Mouse (Mus musculus): ENCODE measurements around the gene B3gnt9. TPM values are rescaled to one million over a fixed set of nuclear protein-coding genes. Genes with fewer than 3 reads are reported as not detected.

B3gnt9 gene
- polyA plus RNA-seq, 1 experiment from 2014 or later, result 45.5 TPM

DNA sequence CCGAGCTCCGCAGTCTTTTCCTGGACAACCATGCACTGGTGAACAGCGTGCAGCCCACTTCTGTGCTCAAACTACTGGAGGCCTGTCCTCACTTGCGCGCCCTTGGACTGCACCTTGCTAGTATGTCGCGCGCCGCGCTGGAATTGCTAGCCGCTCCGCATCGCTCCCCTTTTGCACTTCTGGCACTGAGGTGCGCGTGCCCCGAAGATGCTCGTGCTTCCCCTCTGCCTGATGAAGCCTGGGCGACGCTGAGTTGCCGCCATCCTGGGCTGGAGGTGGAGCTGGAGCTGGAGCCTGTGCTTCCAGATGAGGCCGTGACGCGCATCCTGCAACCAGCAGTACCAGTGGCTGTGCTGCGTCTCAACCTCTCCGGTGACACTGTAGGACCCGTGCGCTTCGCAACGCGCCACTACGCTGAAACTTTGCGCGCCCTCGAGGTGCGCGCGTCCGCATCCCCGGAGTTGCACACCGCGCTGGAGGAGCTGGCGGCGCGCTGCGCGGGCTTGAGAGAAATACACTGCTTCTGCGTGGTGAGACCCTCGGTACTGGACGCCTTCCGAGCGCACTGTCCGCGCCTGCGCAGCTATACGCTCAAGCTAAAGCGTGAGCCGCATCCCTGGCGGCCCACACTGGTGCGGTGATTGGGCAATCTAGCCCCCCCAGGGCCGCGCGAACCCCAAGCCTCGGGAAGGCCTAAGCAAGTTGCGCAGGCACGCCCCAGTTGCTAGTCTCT, 13.6 kb upstream of the B3gnt9 start:
- peak overlapping the region; percentile 47 for H3K4me3 ChIP-seq (replicated peaks)
- WGBS, result 2% methylated on average over 65 of the region's 65 CpGs
- H3K27ac ChIP-seq (replicated peaks), result no peak overlapping the region
- peak overlapping the region; percentile 90 for H3K4me2 ChIP-seq (replicated peaks)
- no peaks in the 10 kb centered on the region for H3K36me3 ChIP-seq
- H3K27me3 ChIP-seq, result peaks cover 82% of the 10 kb centered on the region
- no peaks in the 10 kb centered on the region for H3K9me3 ChIP-seq (replicated peaks)
- no peak overlapping the region; the same call in 1 of the 2 replicates for H3K9ac ChIP-seq
- ATAC-seq (ENCODE audit: insufficient number of reproducible peaks, low FRiP score, low TSS enrichment, low read depth), result peak; percentile 41
- peaks cover 45% of the 10 kb centered on the region for H3K4me1 ChIP-seq

DNA sequence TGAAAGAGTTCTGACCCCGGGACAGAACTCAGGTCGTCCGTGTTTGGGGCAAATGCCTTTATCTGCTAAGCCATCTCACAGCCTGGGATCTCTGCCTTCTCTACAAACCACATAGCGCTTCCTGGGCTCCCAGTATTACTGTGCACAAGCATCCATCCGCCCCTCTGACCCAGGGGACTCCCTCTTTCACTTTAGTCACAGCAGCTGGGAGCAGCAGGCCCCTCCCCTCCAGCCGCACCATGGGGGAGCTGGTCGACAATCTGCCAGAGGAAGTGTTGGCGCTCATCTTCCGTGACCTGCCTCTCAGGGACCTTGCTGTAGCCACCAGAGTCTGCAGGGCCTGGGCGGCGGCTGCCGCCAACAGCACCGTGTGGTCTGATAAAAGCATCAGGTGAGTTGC, 11.8 kb upstream of the B3gnt9 start:
- Histone ChIP-seq H3K4me3 (replicated peaks) (no peak overlapping the region), H3K9me3 (replicated peaks) (no peaks in the 10 kb centered on the region), H3K4me2 (replicated peaks) (no peak overlapping the region), H3K27ac (replicated peaks) (no peak overlapping the region), H3K9ac (no peak overlapping the region), H3K27me3 (peaks cover 72% of the 10 kb centered on the region), H3K4me1 (peaks cover 45% of the 10 kb centered on the region), H3K36me3 (no peaks in the 10 kb centered on the region)
- 30% methylated on average over 13 of the region's 13 CpGs for WGBS
- no peak for ATAC-seq (ENCODE audit: insufficient number of reproducible peaks, low FRiP score, low TSS enrichment, low read depth)

DNA sequence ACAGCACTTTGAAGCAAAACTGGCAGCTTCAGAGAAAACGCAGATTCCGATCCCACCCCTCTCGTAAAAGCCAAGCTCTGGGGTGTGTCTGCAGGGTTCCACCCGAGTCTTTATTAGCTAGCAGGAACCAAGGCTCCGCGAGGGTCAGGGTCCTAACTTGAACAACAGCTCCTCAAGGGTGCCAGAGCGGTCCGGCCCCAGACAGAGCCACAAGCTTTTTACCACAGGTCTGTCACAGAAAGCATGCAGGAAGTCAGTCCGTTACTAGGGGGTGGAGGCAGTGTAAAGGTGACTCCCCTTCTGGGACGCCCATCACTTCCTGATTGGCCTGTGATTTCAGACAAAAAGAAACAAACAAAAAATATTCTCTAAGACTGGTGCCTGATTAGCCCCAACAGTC, 10.2 kb upstream of the B3gnt9 start:
- Histone ChIP-seq H3K36me3 (no peaks in the 10 kb centered on the region), H3K9ac (no peak overlapping the region), H3K27me3 (peaks cover 70% of the 10 kb centered on the region), H3K9me3 (replicated peaks) (no peaks in the 10 kb centered on the region), H3K27ac (replicated peaks) (no peak overlapping the region), H3K4me3 (replicated peaks) (peak overlapping the region; percentile 73), H3K4me1 (peaks cover 38% of the 10 kb centered on the region), H3K4me2 (replicated peaks) (peak overlapping the region; percentile 90)
- 13% methylated on average over 10 of the region's 10 CpGs for WGBS
- no peak for ATAC-seq (ENCODE audit: insufficient number of reproducible peaks, low FRiP score, low TSS enrichment, low read depth)

DNA sequence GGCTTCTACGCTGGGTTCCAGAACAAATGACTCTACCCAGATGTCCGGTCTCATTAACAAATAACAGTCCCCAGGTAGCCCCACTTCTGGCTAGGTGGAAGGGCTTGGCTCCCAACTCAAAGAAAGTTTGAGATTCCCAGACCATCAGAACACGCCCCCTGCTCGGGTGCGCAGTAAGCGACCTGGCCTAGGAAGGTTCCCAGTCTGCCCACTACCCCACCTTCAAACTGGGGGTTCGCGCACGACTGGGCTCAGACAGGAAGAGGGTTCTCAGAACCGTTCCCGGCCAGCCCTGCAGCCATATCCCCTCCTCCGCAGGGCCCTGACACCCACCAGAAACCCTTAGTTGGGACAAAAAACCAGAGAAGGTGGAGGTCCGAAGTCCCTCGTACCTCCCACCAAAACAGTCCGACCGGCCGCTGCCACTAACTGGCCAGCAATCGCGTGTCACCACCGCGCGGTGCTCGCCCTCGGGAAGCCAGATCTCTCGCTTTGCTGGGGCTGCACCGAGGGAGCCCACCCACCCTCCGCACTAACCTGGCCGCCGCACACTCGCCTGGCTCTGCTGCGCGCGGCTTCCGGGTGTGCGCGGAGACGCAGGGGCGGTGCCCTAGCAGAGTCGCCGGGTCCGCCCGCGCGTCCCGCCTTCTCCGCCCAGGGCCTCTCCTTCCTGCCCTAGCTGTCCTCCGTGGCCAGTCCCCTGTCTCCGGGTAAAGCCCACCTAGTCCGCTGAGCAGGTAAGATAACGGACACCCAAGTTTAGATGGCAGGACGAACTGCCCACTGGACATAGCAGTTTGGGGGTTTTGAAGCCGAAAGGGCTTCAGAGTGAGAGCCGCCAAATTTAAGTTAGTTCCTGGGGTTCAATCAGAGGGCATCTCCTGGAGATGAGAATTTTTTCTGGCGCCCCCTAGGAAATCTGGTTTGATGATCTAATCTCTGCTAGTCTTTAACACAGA, 9.3 kb upstream of the B3gnt9 start, which contains the start of the genes Tradd and Fbxl8:
Gene Tradd (minus strand): TSS at position 586 of the 959 bp plus-strand sequence.
Gene Fbxl8 (plus strand): TSS at position 625 of the 959 bp plus-strand sequence.
- Histone ChIP-seq H3K27ac (replicated peaks) (no peak within 1 kb of the TSS), H3K4me1 (peaks cover 38% of the 10 kb centered on the region), H3K4me3 (replicated peaks) (peak within 1 kb of the TSS; percentile 73), H3K27me3 (peaks cover 69% of the 10 kb centered on the region), H3K36me3 (no peaks in the 10 kb centered on the region), H3K4me2 (replicated peaks) (peak within 1 kb of the TSS; percentile 90), H3K9ac (peak within 1 kb of the TSS; percentile 54), H3K9me3 (replicated peaks) (no peaks in the 10 kb centered on the region)
- peak; percentile 55; the same call in 1 of the 2 replicates for ATAC-seq (ENCODE audit: insufficient number of reproducible peaks, low FRiP score, low TSS enrichment, low read depth)
- 1% methylated on average over 54 of the region's 54 CpGs for WGBS

DNA sequence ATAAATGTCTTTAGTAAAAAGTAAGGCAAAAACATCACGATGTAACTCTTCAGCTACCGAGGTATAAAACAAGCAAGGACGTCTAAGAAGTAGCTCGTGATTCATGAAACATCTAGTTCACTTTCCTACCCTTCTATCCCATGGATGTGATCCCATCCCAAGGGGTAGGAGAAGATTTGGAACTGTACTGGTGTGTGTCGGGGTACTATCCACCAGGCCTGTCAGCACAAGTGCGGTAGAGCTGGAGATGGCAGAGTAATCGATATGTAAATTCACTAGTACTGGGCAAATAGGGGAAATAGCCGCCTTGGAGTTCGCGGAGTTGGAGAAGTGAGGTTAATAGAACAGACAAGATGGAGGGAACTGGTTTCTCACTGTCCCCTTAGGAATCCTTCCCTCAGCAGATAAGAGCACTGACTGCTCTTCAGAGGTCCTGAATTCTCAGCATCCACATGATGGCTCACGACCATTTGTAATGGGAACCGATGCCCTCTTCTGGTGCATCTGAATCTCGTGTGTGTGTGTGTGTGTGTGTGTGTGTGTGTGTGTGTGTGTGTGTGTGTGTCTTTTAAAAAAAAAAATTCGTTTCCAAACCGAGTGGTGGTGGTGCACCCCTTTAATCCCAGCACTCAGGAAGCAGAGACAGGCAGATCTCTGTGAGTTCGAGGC, 8.4 kb upstream of the B3gnt9 start:
- Histone ChIP-seq H3K36me3 (no peaks in the 10 kb centered on the region), H3K9ac (no peak overlapping the region), H3K27ac (replicated peaks) (no peak overlapping the region), H3K4me3 (replicated peaks) (peak overlapping the region; percentile 73), H3K9me3 (replicated peaks) (no peaks in the 10 kb centered on the region), H3K27me3 (peaks cover 69% of the 10 kb centered on the region), H3K4me2 (replicated peaks) (peak overlapping the region; percentile 90), H3K4me1 (peaks cover 38% of the 10 kb centered on the region)
- WGBS, result 40% methylated on average over 16 of the region's 16 CpGs
- no peak for ATAC-seq (ENCODE audit: insufficient number of reproducible peaks, low FRiP score, low TSS enrichment, low read depth)

DNA sequence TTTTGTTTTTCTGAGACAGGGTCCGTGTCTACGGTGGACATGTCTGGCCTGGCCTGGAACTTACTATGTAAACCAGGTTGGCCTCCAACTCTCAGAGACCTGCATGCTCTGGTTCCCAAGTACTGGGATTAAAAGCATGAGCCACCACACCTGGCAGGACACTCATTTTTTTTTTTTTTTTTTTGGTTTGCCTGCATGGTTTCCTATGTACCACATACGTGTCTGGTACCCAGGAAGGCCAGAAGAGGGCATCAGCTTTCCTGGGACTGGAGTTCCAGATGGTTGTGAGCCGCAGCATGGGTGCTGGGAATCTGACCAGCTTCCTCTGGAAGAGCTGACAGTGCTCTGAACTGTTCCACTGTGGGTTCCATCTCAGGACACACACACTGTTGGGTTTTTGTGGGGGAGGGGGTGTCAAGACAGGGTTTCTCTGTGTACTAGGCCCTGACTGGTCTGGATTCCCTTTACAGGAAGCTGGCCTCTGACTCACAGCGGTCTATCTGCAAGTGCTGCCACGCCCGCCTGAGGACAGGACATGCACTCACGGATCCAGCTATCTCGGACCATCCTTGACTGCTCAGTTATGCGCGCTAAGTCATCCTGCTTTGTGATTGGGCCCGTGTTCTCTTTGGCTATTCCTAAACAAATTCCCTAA, 6.5 kb upstream of the B3gnt9 start:
- Histone ChIP-seq H3K9me3 (replicated peaks) (no peaks in the 10 kb centered on the region), H3K27me3 (peaks cover 57% of the 10 kb centered on the region), H3K36me3 (no peaks in the 10 kb centered on the region), H3K4me3 (replicated peaks) (no peak overlapping the region), H3K4me1 (peaks cover 33% of the 10 kb centered on the region), H3K27ac (replicated peaks) (no peak overlapping the region), H3K9ac (no peak overlapping the region), H3K4me2 (replicated peaks) (no peak overlapping the region)
- no peak for ATAC-seq (ENCODE audit: insufficient number of reproducible peaks, low FRiP score, low TSS enrichment, low read depth)
- WGBS, result 86% methylated on average over 12 of the region's 12 CpGs

DNA sequence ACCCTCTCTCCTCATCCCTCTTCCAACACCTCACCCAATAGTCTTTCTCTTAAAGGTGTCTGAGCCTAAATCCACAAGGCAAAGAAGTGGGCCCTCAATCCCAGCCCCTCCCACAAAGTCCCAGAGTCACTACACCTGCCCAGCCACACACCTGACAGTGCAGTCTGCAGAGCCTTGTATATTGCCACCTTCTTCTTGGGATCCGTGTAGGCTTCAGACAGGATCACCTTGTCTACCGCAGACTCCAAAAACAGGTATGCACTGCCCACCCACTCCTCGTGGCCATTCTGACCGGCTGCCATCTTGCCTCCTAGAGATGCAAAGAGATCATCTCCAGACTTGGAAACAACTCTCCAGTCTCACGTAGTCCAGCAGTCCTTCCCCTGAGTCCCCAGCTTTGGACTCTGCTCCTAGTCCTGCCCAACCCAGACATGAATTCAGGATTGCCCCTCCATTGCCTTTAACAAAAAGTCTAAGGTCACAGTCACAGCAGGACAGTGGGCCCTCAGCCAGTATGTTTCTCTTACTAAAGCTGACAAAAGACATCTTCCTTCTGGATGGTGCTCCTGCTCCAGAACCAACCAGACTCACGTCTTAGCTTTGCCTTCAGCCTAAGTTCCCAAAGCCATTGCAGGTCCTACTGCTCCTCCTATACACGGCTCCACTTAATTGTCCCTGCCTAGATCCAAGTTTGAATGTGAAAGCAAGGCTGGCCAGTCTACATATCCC, 5.6 kb upstream of the B3gnt9 start:
- Histone ChIP-seq H3K36me3 (no peaks in the 10 kb centered on the region), H3K27ac (replicated peaks) (no peak overlapping the region), H3K4me2 (replicated peaks) (no peak overlapping the region), H3K4me3 (replicated peaks) (no peak overlapping the region), H3K9me3 (replicated peaks) (no peaks in the 10 kb centered on the region), H3K4me1 (peaks cover 35% of the 10 kb centered on the region), H3K27me3 (peaks cover 53% of the 10 kb centered on the region), H3K9ac (no peak overlapping the region)
- no peak for ATAC-seq (ENCODE audit: insufficient number of reproducible peaks, low FRiP score, low TSS enrichment, low read depth)
- 64% methylated on average over 7 of the region's 7 CpGs for WGBS

DNA sequence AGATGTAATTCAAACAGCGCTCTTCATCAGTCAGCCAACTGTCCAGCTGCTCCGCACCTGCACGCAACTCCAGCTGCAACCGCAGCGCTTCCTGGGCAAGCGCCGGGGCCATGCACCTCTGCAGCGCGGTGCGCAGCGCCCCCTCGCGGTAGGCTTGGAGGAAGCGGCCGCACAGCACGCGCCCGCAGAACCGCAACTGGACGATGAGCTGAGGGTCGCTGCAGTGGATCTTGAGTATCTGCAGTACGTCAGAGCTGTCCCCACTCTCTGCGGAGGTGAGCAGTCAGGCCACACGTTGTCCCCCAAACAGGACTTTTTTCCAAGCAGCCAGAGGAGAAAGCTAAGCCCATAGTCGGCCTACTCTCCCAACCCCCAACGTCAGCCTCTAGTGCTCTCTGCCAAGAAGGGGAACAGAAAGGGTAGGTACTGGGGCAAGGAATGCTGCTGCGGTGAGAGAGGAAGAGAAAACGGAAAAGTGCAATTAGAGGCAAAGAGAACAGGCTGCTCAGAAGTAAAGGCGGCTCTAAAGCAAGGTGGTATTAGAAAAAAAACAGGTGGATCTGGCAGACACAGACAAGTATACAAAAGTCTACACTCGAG, 4.9 kb upstream of the B3gnt9 start:
- Histone ChIP-seq H3K9ac (no peak overlapping the region), H3K27me3 (peaks cover 51% of the 10 kb centered on the region)
- 1% methylated on average over 30 of the region's 30 CpGs for WGBS

DNA sequence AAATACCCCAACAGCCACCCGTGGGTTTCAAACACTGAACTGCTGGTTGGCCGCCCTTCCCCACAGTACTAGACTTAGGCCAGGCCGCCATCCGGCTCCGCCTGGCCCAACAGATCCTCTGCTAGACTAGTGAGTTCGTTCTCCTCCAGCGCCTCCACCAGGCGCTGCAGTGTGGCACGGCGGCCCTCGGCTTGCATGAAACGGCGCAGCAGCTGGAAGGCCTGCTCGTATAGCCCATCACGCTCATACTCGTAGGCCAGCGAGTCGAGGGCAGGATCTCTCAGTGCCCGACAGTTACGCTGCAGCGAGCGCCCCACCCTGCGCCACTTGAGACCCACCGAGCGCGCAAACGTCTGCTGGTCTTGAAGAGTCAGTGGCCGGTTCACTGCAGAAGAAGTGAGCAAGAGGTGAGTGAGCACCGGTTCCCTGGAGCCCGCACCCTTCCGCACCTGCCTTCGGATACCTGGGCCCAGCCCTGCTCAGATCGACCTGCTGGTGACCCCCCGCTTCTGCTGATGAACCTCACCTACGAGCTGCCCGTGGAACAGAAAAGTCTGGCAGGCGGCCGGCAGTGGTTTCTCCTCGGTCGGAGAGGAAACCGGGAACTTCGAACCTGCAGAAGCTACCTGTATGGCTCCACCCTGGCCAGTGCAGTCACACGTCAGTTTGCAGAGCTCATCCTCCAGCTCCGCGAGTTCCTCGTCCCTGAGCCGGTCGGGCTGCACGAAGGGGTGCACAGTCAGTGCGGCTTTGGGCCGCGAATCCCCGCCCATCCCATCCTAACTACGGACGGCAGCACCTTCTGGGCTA, 4.2 kb upstream of the B3gnt9 start:
- peak overlapping the region; percentile 68 for H3K4me2 ChIP-seq (replicated peaks)
- WGBS, result 6% methylated on average over 55 of the region's 55 CpGs
- H3K27ac ChIP-seq (replicated peaks), result no peak overlapping the region
- H3K4me1 ChIP-seq, result peaks cover 38% of the 10 kb centered on the region
- no peaks in the 10 kb centered on the region for H3K9me3 ChIP-seq (replicated peaks)
- no peak for ATAC-seq (ENCODE audit: insufficient number of reproducible peaks, low FRiP score, low TSS enrichment, low read depth)
- H3K36me3 ChIP-seq, result no peaks in the 10 kb centered on the region
- H3K9ac ChIP-seq, result no peak overlapping the region
- peak overlapping the region; percentile 40 for H3K4me3 ChIP-seq (replicated peaks)
- peaks cover 51% of the 10 kb centered on the region for H3K27me3 ChIP-seq

More for the DNA sequence above, 4.9 kb upstream of the B3gnt9 start:
- no peak for ATAC-seq (ENCODE audit: insufficient number of reproducible peaks, low FRiP score, low TSS enrichment, low read depth)
- Histone ChIP-seq H3K4me1 (peaks cover 36% of the 10 kb centered on the region), H3K36me3 (no peaks in the 10 kb centered on the region), H3K27ac (replicated peaks) (no peak overlapping the region), H3K4me2 (replicated peaks) (peak overlapping the region; percentile 68), H3K4me3 (replicated peaks) (peak overlapping the region; percentile 40), H3K9me3 (replicated peaks) (no peaks in the 10 kb centered on the region)

All from embryonic facial prominence, embryonic 15.5 days (tissue).